Mouse (Mus musculus) adrenal gland, adult 2 months (tissue): Measurements from ENCODE around the gene Klf11. TPM values are rescaled to one million over a fixed set of nuclear protein-coding genes. Genes with fewer than 3 reads are reported as not detected.

Source experiments
- DNase-seq: peaks from one replicate; pipeline ENCODE4 v3.0.0; 2021
- polyA plus RNA-seq: library from polyadenylated mRNA; depleted of rRNA; stranded (reverse); fragments of >200 nt; gene quantifications from 2 replicates; pipeline ENCODE4 v1.2.3, GENCODE M21; 2012; rRNA removed
- total RNA-seq, 2 experiments: library from RNA; stranded (reverse); gene quantifications; 2 replicates each; pipeline ENCODE4 v1.2.3; 2021

Klf11 gene
- total and polyA plus RNA-seq, 3 experiments: 9.1 to 13.5 (median 10.4) TPM

DNA sequence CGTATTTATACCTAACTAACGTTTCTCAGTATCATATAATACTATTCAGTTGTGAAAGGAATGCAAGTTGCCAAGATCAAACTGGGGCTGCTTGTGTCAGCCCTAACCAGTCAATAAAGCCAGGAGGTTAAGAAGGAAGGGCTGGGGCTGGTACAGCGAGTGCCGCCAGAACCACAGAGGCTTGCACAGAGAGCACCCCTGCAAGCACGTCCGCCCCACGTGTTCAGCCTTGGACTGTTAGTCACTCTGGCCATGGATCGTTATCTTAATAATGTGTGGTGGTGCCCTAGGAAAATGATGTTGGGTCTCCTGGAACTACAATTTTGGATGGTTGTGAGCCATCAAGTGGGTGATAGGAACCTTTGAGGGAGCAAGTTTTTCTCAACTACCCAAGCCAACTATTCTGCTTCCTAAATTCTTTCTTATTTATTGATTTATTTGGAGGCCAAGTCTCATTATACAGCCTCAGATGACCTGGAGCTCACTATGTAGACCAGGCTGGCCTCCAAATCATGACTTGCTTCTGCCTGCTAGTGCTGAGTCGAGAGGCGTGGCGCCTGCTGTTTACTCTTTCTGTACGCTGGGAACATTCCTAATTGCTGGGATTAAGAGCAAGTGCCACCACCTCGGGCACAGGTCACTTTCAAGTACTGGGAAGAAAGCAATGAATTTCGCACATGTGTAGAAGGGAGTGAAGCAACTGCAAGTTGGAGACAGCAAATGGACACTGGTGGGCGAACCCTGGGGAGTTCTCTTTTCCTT is 54.6 kb downstream of the Klf11 start:
- peak; percentile 78 for DNase-seq

DNA sequence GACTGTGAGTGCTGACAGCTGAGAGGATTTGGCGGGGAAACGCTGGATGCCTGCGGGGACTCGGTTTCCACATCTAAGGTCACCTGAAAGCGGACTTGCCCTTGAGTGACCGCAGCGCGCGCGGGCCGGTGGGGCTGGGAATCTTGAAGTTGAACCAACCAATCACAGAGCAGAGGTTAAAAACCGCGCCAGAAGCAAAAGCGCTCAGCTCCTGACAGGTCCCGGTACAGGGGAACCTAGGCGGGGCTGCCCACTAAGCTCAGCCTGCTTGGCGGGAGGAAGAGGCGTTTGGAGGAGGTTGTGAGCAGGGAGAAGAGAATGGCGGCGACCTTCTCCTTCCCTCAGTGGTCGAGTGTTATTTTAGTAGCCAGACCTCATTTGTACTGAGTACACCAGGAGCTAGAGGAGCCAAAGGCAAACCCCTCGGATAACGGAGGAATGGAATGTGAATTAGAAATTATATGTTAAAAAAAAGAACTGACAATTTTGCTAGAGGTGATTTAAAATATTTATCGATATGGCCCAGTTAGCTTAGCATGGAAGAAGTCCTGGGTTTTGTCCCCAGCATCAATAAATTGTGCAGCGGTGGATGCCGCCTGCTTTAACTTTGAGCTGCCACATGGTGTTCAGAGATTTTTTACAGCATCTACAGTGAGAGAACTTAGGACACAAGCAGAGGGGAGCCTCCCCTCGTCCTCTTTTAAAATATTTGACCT is 55.8 kb downstream of the Klf11 start:
- peak; percentile 29 for DNase-seq

DNA sequence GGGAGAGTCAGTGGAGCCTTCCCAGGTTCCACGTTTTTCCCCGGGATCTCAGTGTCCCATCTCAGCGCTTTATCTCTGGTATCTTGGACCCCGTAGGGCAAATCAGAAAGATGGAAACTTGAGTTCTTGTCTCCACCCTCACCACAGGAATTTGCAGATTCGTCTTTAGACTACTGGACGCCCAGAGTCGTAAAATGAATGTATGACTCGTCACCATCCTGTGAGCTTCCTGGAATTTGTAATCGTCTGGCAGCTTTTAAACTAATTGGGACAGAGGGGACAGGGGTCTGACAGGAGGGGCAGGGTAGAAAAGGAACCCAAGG is 56.4 kb downstream of the Klf11 start:
- DNase-seq: no peak

DNA sequence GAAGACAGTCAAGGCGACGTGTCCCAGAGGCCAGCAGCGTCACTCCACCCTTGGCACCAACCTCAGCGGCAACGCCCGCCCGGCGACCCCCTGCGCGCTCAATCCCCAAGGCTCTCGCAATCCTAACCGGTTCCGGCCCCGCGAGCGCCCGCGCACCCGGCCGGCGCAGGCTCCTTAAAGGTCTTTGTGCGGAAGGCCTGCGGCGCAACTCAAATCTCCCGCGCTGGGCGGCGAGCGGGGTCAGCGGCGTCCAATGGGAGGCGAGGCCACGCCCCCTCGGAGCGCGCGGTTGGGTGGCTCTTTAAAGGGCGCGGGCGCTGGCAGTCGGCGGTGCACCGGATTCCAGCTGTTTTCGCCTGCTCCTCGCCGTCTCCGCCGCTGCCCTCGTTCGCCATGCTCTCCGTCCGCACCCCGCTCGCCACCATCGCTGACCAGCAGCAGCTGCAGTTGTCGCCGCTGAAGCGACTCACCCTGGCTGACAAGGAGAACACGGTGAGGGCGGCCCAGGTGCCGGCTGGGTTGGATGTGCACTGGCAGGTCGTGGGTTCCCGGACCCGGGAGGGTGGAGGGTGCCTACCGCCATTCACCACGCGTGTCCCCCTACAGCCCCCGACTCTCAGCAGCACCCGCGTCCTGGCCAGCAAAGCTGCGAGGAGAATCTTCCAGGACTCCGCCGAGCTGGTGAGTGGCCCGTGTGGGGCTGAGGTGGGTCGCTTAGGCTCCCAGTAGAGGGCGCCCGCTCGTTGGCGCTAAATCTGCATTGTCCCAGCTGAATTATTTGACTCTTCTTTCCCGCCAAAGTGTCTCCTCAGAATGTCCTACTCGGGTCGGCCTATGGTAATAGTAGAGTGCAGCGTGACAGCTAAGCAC is 57.1 kb downstream of the Klf11 start, which contains the start of gene Rrm2:
TSS of gene Rrm2 (plus strand) at position 288 of the 870 bp plus-strand sequence.
- DNase-seq: peak; percentile 96

DNA sequence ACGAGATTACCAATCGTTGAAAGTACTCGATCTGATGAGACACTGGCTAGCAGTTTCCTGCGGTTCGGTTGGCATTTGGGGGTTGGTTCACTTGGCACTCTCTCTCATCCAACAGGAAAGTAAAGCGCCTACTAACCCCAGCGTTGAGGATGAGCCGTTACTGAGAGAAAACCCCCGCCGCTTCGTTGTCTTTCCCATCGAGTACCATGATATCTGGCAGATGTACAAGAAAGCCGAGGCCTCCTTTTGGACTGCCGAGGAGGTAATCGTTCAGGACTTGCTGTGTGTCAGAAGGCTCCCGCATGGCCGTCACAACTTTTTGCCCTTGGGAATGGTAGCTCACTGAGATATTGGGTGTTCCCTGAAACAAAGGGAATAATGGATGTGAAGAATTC is 57.7 kb downstream of the Klf11 start:
- no peak for DNase-seq

DNA sequence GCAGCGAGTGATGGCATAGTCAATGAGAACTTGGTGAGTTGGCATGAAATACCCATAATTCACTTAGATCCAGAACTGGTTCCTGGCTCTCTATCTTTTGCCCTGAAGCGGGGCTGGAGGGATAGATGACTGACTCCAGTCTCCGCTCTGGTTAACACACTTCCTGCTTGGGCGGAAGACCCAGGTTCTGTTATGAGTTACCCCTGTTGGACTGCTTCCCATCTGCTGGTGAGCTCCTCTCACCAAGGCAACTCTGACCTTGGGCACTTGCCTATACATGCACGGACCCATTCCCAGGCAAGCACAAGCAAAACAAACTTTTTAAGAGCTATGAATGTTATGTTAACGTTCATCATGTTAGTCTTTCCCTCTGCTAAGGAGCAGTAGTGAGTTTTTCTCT is 58.3 kb downstream of the Klf11 start:
- DNase-seq: peak; percentile 45

DNA sequence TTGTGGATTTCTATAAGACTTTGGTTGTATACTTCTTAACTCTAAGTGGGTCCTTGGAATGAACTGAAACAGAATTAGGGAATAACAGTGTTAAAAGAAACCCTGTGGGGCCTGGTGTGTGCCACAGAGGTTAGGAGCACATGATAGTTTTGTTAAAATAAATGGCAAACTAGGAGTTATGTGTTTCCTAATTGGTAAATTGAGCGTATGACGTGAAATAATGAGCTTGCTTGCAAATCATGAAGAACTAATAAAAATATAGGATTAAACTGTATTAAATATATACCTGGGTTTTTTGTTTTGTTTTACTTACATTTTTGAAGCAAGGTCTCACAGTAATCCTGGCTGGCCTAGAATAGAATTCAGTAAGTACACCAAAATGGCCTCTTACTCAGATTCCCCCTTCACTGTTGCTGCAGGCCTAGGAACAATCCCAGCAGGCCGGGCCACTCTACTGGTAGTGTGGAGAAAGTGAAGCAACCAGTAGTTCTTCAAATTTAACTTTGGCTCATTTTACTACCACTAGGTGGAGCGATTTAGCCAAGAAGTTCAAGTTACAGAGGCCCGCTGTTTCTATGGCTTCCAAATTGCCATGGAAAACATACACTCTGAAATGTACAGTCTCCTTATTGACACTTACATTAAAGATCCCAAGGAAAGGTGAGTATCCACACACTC is 58.9 kb downstream of the Klf11 start:
- DNase-seq: peak; percentile 56

DNA sequence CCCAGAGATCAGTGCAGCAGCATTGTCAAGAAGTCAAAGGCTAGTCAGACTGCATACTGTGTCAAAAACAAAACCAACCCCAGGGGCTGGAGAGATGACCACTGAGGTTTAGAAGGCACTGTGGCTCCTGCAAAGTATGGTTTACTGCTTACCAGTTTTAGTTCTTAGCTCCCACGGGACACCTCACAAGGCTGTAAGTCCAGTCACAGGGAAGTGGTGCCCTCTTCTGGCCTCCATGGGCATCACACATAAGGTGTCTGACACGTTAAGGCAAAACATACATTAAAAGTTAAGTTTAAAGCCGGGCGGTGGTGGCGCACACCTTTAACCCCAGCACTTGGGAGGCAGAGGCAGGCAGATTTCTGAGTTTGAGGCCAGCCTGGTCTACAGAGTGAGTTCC is 59.6 kb downstream of the Klf11 start:
- no peak for DNase-seq

Other genes starting within 250 kb of the Klf11 start
- gene Taf1b, start 152.9 kb upstream of the Klf11 start, total RNA-seq: 10 to 100 TPM; 11.7 to 15.0 TPM
- 3.4 and 3.5 TPM in 2 replicates for gene Taf1b, start 152.9 kb upstream of the Klf11 start, polyA plus RNA-seq
- gene Grhl1, start 79.0 kb upstream of the Klf11 start, total RNA-seq: 1 to 10 TPM; 1.0 to 1.2 TPM
- 0.17 and 0.42 TPM in 2 replicates for gene Grhl1, start 79.0 kb upstream of the Klf11 start, polyA plus RNA-seq
- 1 to 10 TPM; 2.4 to 4.5 TPM for gene Cys1, start 30.5 kb downstream of the Klf11 start, total RNA-seq
- gene Cys1, start 30.5 kb downstream of the Klf11 start, polyA plus RNA-seq: 5.6 and 6.0 TPM in 2 replicates
- 1 to 10 TPM; 7.7 to 9.1 TPM for gene Rrm2, start 57.0 kb downstream of the Klf11 start, total RNA-seq
- gene Rrm2, start 57.0 kb downstream of the Klf11 start, polyA plus RNA-seq: 2.8 and 6.0 TPM in 2 replicates
- 10 to 100 TPM; 12.5 to 23.0 TPM for gene Mboat2, start 179.6 kb downstream of the Klf11 start, total RNA-seq
- 3.5 and 4.2 TPM in 2 replicates for gene Mboat2, start 179.6 kb downstream of the Klf11 start, polyA plus RNA-seq